Mouse (Mus musculus) limb, embryonic 14.5 days (tissue): ENCODE results near the gene Psrc1. TPM values are rescaled to one million over a fixed set of nuclear protein-coding genes. Genes with fewer than 3 reads are reported as not detected.

Source experiments
- ATAC-seq: fragments of 200-750 bp; cut with Nextera tagmentation; 2 replicates; pipeline ENCODE4 v1.8.0; 2017; ENCODE audit warnings: low read depth, moderate number of reproducible peaks, moderate TSS enrichment; ENCODE audit not compliant: low FRiP score
- DNase-seq: peaks from one replicate; pipeline ENCODE4 v3.0.0-alpha.2; 2015; ENCODE audit warnings: low spot score
- H3K27ac ChIP-seq: fragments of 300-500 bp; sonication (generic); replicated peaks from 2 replicates; pipeline ENCODE4 v1.5.1; 2014; ENCODE audit warnings: low read depth, mild to moderate bottlenecking, low read length, moderate library complexity, mixed read lengths
- H3K27me3 ChIP-seq: fragments of 300-500 bp; sonication (generic); 2 replicates; pipeline ENCODE4 v1.6.1; 2014; ENCODE audit warnings: low read length, mixed read lengths; ENCODE audit not compliant: control insufficient read depth, insufficient read depth
- H3K36me3 ChIP-seq: fragments of 300-500 bp; sonication (generic); 2 replicates; pipeline ENCODE4 v1.6.1; 2014; ENCODE audit warnings: mild to moderate bottlenecking, low read length, moderate library complexity, mixed read lengths; ENCODE audit not compliant: control insufficient read depth, insufficient read depth
- H3K4me1 ChIP-seq: fragments of 300-500 bp; sonication (generic); 2 replicates; pipeline ENCODE4 v1.6.1; 2014; ENCODE audit warnings: antibody characterized with exemption, low read length, mixed read lengths; ENCODE audit not compliant: control insufficient read depth, insufficient read depth
- H3K4me2 ChIP-seq: fragments of 300-500 bp; sonication (generic); replicated peaks from 2 replicates; pipeline ENCODE4 v1.6.1; 2014; ENCODE audit warnings: low read depth, mild to moderate bottlenecking, low read length, moderate library complexity; ENCODE audit not compliant: severe bottlenecking
- H3K4me3 ChIP-seq: fragments of 300-500 bp; sonication (generic); replicated peaks from 2 replicates; pipeline ENCODE4 v1.5.1; 2014; ENCODE audit warnings: low read length
- H3K9ac ChIP-seq: fragments of 300-500 bp; sonication (generic); 2 replicates; pipeline ENCODE4 v1.6.1; 2014; ENCODE audit warnings: mild to moderate bottlenecking, low read depth, low read length, moderate library complexity; ENCODE audit not compliant: severe bottlenecking
- H3K9me3 ChIP-seq: fragments of 300-500 bp; sonication (generic); 2 replicates; pipeline ENCODE4 v1.6.1; 2016; ENCODE audit warnings: low read length; ENCODE audit not compliant: control insufficient read depth
- POLR2A ChIP-seq: fragments of 200-500 bp; IDR thresholded peaks from 2 replicates; pipeline ENCODE4 v1.8.0; 2012; ENCODE audit warnings: inconsistent platforms, mild to moderate bottlenecking, moderate library complexity, borderline replicate concordance; ENCODE audit not compliant: insufficient read depth, insufficient read length; ENCODE audit errors: extremely low read depth
- WGBS: fragments of 180-500 bp; shearing (Covaris S2); extraction: QIAGEN DNeasy Blood & Tissue Kit; methylation state at CpG from one replicate; pipeline ENCODE4 v1.1.7; 2014; 5-methylcytosine and 5-hydroxymethylcytosine counted together
- polyA plus RNA-seq, 2 experiments: library from polyadenylated mRNA; depleted of rRNA in 1 of 2; stranded (reverse) in 1 of 2; unstranded in 1 of 2; fragments of >200 nt; fragmentation: Nextera tagmentation in 1 of 2; extraction: Ambion mirVana in 1 of 2; gene quantifications; 2 replicates each; pipeline versions ENCODE4 v1.2.1 to v1.2.3; 2012 to 2014

The Psrc1 gene
- polyA plus RNA-seq, 2 experiments = 38.0 to 86.7 TPM

- WGBS = 9% methylated on average over 32 of the region's 67 CpGs
- no peak for TF ChIP-seq POLR2A
- Histone ChIP-seq H3K4me3 (peak within 1 kb of the TSS; percentile 69), H3K4me1 (peaks cover 10% of the 10 kb centered on the region; the same call in 1 of the 2 replicates), H3K9ac (peak within 1 kb of the TSS; percentile 62), H3K27me3 (0 out of 2 replicates have a peak, but pooled peaks cover 10% of the 10 kb centered on the region), H3K27ac (no peak within 1 kb of the TSS), H3K9me3 (peaks cover 15% of the 10 kb centered on the region), H3K36me3 (peaks cover 25% of the 10 kb centered on the region), H3K4me2 (peak within 1 kb of the TSS; percentile 99)
- ATAC-seq (0 out of 2 replicates have a peak, but pooled peaks have one; percentile 6), DNase-seq (peak; percentile 58)
Measured at GRCm38 (mm10) chr3:108414857-108415830, 31.5 kb downstream of the Psrc1 start, which contains the start of gene Celsr2. TSS of gene Celsr2 (minus strand) at chr3:108415552.

GRCm38 (mm10) chr3:108415831-108416223 is 32.2 kb downstream of the Psrc1 start:
- peaks cover 15% of the 10 kb centered on the region for H3K9me3 ChIP-seq
- peak overlapping the region; percentile 99 for H3K4me2 ChIP-seq
- no peak for TF ChIP-seq POLR2A
- under 1% methylated on average over 48 of the region's 48 CpGs for WGBS
- 0 out of 2 replicates have a peak, but pooled peaks cover 10% of the 10 kb centered on the region for H3K27me3 ChIP-seq
- peaks cover 25% of the 10 kb centered on the region for H3K36me3 ChIP-seq
- peak overlapping the region; percentile 62 for H3K9ac ChIP-seq
- peak; percentile 89 for ATAC-seq
- no peak overlapping the region for H3K27ac ChIP-seq
- peak overlapping the region; percentile 69 for H3K4me3 ChIP-seq
- DNase-seq = peak; percentile 93
- peaks cover 10% of the 10 kb centered on the region; the same call in 1 of the 2 replicates for H3K4me1 ChIP-seq

GRCm38 (mm10) chr3:108423006-108423405 is 39.4 kb downstream of the Psrc1 start:
- Histone ChIP-seq H3K4me1 (peaks cover 11% of the 10 kb centered on the region), H3K36me3 (peaks cover 26% of the 10 kb centered on the region), H3K27me3 (no peaks in the 10 kb centered on the region), H3K4me2 (no peak overlapping the region; the same call in 1 of the 2 replicates), H3K4me3 (no peak overlapping the region), H3K9ac (no peak overlapping the region), H3K27ac (no peak overlapping the region), H3K9me3 (no peaks in the 10 kb centered on the region)
- no peak for DNase-seq
- WGBS = 41% methylated on average over 6 of the region's 6 CpGs
- no peak for TF ChIP-seq POLR2A
- ATAC-seq = no peak

DNA sequence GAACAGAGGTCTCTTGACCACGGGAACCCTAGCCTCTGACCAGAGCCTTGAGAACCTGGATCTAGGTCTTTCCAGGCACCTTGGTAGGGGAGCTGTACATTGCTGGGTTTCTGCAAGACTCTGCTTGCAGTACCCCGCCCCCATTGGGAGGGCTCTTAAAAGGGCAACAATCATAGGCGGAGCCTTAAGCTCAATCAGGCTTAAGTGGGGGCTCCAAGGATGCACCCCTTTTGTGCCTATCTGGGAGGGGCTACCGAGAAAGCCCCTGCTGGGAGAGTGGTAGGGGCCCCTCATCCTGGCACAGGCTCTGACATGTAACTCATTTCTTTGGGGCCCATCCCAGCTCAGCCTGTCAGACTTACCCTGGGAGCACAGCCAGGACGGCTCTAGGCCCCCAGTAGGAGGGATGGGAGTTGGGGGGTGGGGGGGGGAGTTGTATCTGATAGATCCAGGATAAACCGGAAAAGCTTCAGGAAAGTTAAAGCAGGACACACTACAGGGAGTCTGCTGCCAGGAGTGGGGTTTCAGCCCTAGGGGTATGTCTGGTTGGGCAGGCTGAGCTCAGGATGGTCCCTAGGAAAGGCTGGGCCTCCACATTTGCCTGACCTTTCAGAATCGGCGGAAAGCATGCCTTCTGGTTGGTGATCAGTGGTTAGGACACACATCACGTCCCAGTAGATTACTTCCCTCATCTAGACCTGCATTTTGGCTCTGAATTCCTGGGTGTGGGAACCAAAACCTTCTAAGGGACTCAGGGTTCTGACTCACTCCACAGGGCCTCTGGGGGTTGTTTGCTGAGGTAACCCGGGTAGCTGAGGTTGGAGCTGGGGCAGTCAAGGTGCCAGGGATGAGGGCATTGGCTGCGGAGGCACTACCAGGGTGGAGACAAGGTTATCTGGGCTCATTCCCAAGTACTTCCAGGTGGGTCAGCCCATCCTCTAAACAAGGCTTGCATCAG is 40.5 kb downstream of the Psrc1 start:
- peak; percentile 69 for DNase-seq
- H3K4me3 ChIP-seq = no peak overlapping the region
- peak overlapping the region; percentile 34; the same call in 1 of the 2 replicates for H3K4me2 ChIP-seq
- peaks cover 37% of the 10 kb centered on the region for H3K36me3 ChIP-seq
- WGBS = 23% methylated on average over 11 of the region's 11 CpGs
- TF ChIP-seq POLR2A = no peak
- 0 out of 2 replicates have a peak overlapping the region, but pooled peaks have one; percentile 55 for H3K27ac ChIP-seq
- no peaks in the 10 kb centered on the region for H3K27me3 ChIP-seq
- peaks cover 11% of the 10 kb centered on the region for H3K4me1 ChIP-seq
- peak; percentile 77 for ATAC-seq
- H3K9ac ChIP-seq = no peak overlapping the region
- no peaks in the 10 kb centered on the region for H3K9me3 ChIP-seq
